In genomic region chr12:102554721-102555516, GRCm38 (mm10) we compare ENCODE assay signal across 8 mouse cellular contexts. TPM values are rescaled to one million over a fixed set of nuclear protein-coding genes. Genes with fewer than 3 reads are reported as not detected.
A peak's percentile ranks its signal among the peaks of the same experiment; 100 is the strongest.
DNase-seq lines count a peak whose midpoint lies in the region; ATAC-seq and TF ChIP-seq lines count a peak whose summit lies in the region.

Gene Chga, plus strand, starts transcription at chr12:102554969.

- peak; percentile 4; the same call in 1 of the 2 replicates for ATAC-seq in embryonic facial prominence, embryonic 15.5 days (ENCODE audit: insufficient number of reproducible peaks, low FRiP score, low TSS enrichment, low read depth)

- no peak for TF ChIP-seq CTCF in E14TG2a.4 (conservative IDR thresholded peaks at IDR 0.05; ENCODE audit: low read length)
- TF ChIP-seq CTCF in olfactory bulb, adult 2 months (IDR thresholded peaks at IDR 0.05; ENCODE audit: insufficient read depth, low read depth, low read length): no peak

- peaks cover 3% of the 10 kb centered on the region; the same call in 1 of the 2 replicates for H3K36me3 ChIP-seq in E14TG2a.4 (ENCODE audit: insufficient read depth, low read length)
- no peaks in the 10 kb centered on the region for H3K36me3 ChIP-seq in embryonic facial prominence, embryonic 15.5 days

- H3K9me3 ChIP-seq in E14TG2a.4 (ENCODE audit: low read length): no peaks in the 10 kb centered on the region
- H3K9me3 ChIP-seq in embryonic facial prominence, embryonic 15.5 days (replicated peaks): no peaks in the 10 kb centered on the region

- no peak within 1 kb of the TSS for H3K27ac ChIP-seq in embryonic facial prominence, embryonic 15.5 days (replicated peaks)
- no peak within 1 kb of the TSS for H3K27ac ChIP-seq in olfactory bulb, adult 2 months (ENCODE audit: insufficient read depth, low read depth, low read length)

- intact Hi-C loops in heart, postnatal 10 days (cut with DNase I): no loop called here

- no peak within 1 kb of the TSS for H3K9ac ChIP-seq in embryonic facial prominence, embryonic 15.5 days

- TF ChIP-seq POLR2A in olfactory bulb, adult 2 months (IDR thresholded peaks at IDR 0.05; ENCODE audit: insufficient read depth, low read depth, low read length): peak; percentile 98

- H3K4me2 ChIP-seq in embryonic facial prominence, embryonic 15.5 days (replicated peaks): peak within 1 kb of the TSS; percentile 42

- H3K4me1 ChIP-seq in E14TG2a.4 (replicated peaks; ENCODE audit: low read depth, low read length): peaks cover 46% of the 10 kb centered on the region
- H3K4me1 ChIP-seq in embryonic facial prominence, embryonic 15.5 days: peaks cover 12% of the 10 kb centered on the region
- H3K4me1 ChIP-seq in olfactory bulb, adult 2 months (ENCODE audit: control insufficient read depth, insufficient read depth, low read length): peaks cover 20% of the 10 kb centered on the region

- peak; percentile 54 to 67 for DNase-seq in adrenal gland, postnatal 4 days (ENCODE audit: low spot score in 2 of 2)
- peak; percentile 77 to 87 for DNase-seq in heart, postnatal 10 days
- no peak for DNase-seq in large intestine, adult 2 months (ENCODE audit: low read depth, low spot score)
- peak; percentile 35 to 52 for DNase-seq in lung, adult 18-20 months
- DNase-seq in thymus, postnatal 36 days: peak; percentile 54 to 60

- peaks cover 47% of the 10 kb centered on the region for H3K27me3 ChIP-seq in E14TG2a.4 (ENCODE audit: insufficient read depth, low read length)
- H3K27me3 ChIP-seq in embryonic facial prominence, embryonic 15.5 days: peaks cover 33% of the 10 kb centered on the region

- H3K4me3 ChIP-seq in E14TG2a.4 (replicated peaks; ENCODE audit: low read length): peak within 1 kb of the TSS; percentile 90
- peak within 1 kb of the TSS; percentile 31 for H3K4me3 ChIP-seq in embryonic facial prominence, embryonic 15.5 days (replicated peaks)
- H3K4me3 ChIP-seq in olfactory bulb, adult 2 months (ENCODE audit: insufficient read depth, low read depth, low read length): peak within 1 kb of the TSS; percentile 56

- 1% methylated on average over 48 of the region's 48 CpGs for WGBS in embryonic facial prominence, embryonic 15.5 days
- 4% methylated on average over 48 of the region's 48 CpGs for WGBS in large intestine, adult 2 months
- WGBS in olfactory bulb, adult 2 months: 2% methylated on average over 45 of the region's 48 CpGs

RNA-seq across cellular contexts. Expression of gene Chga, which starts in this region (rescaled TPM):
- total RNA-seq in adrenal gland, postnatal 4 days (2021): 1,000 to 10,000 TPM; 1,913 to 1,920 TPM
- polyA plus RNA-seq in embryonic facial prominence, embryonic 15.5 days (2015; fragmentation: Nextera tagmentation; extraction: Ambion mirVana): 8.4 and 8.8 TPM in 2 replicates
- total RNA-seq in heart, postnatal 10 days (2021): not detected
- polyA plus RNA-seq in large intestine, adult 2 months (2012; rRNA removed): 32.2 and 45.9 TPM in 2 replicates
- polyA plus RNA-seq in olfactory bulb, adult 2 months (2012; ENCODE audit: insufficient read depth, insufficient read length, low replicate concordance, missing spikeins): not detected in 2 replicates

Comparison
In these comparisons a context has a peak if more than half of its experiments do, and no peak if none do; other contexts are left out.
1. RNA of gene Chga (total RNA-seq): 1,913 to 1,920 TPM in adrenal gland, postnatal 4 days; not detected in heart, postnatal 10 days; every median in the first group is over 1,000 times any median in the second.
2. Peak in DNase-seq in heart, postnatal 10 days; RNA of the gene not detected or under 1 TPM.
3. H3K4me3 ChIP-seq: peak in every context shown above with its lines; median percentile 90 in E14TG2a.4; 56 in olfactory bulb, adult 2 months; 31 in embryonic facial prominence, embryonic 15.5 days.